Mouse (Mus musculus) ovary, postnatal 10 days (tissue): ENCODE measurements around the gene Ap1m2.

Experiments
- DNase-seq: peaks from one replicate; pipeline ENCODE4 v3.0.0; 2022; ENCODE audit warnings: low spot score

The Ap1m2 gene

GRCm38 (mm10) chr9:21312134-21312533, at the start of gene Ap1m2:
Ap1m2 (minus strand) TSS chr9:21312337.
- no peak for DNase-seq

- no peak for DNase-seq
These were observed 45.0 kb upstream of the Ap1m2 start for GRCm38 (mm10) chr9:21356981-21357718.

- DNase-seq: no peak
These were observed 42.7 kb upstream of the Ap1m2 start for GRCm38 (mm10) chr9:21354796-21355195.

- no peak for DNase-seq
These were observed 41.2 kb upstream of the Ap1m2 start for GRCm38 (mm10) chr9:21353373-21353686.

GRCm38 (mm10) chr9:21352463-21353372, 40.6 kb upstream of the Ap1m2 start:
- DNase-seq: no peak

- no peak for DNase-seq
These were observed 39.7 kb upstream of the Ap1m2 start for GRCm38 (mm10) chr9:21351702-21352377.

- DNase-seq: no peak
These were observed 39.0 kb upstream of the Ap1m2 start for GRCm38 (mm10) chr9:21351178-21351577.

GRCm38 (mm10) chr9:21348152-21348551, 36.0 kb upstream of the Ap1m2 start:
- no peak for DNase-seq

- no peak for DNase-seq
These were observed 34.7 kb upstream of the Ap1m2 start for GRCm38 (mm10) chr9:21346627-21347365.

- no peak for DNase-seq
These were observed 28.3 kb upstream of the Ap1m2 start for GRCm38 (mm10) chr9:21340411-21340810.

GRCm38 (mm10) chr9:21337652-21338051, 25.5 kb upstream of the Ap1m2 start:
- DNase-seq: no peak

GRCm38 (mm10) chr9:21336491-21336890, 24.4 kb upstream of the Ap1m2 start:
- DNase-seq: no peak

- no peak for DNase-seq
These were observed 23.3 kb upstream of the Ap1m2 start for GRCm38 (mm10) chr9:21335391-21335790.

GRCm38 (mm10) chr9:21334747-21335146, 22.6 kb upstream of the Ap1m2 start:
- no peak for DNase-seq

GRCm38 (mm10) chr9:21333523-21333922, 21.4 kb upstream of the Ap1m2 start:
- DNase-seq: no peak

GRCm38 (mm10) chr9:21332161-21333061, 20.3 kb upstream of the Ap1m2 start:
- no peak for DNase-seq

GRCm38 (mm10) chr9:21331365-21332140, 19.4 kb upstream of the Ap1m2 start:
- no peak for DNase-seq

- no peak for DNase-seq
These were observed 17.7 kb upstream of the Ap1m2 start for GRCm38 (mm10) chr9:21329699-21330289.

GRCm38 (mm10) chr9:21329041-21329440, 16.9 kb upstream of the Ap1m2 start:
- no peak for DNase-seq

GRCm38 (mm10) chr9:21328041-21328440, 15.9 kb upstream of the Ap1m2 start:
- no peak for DNase-seq
